Mouse (Mus musculus) lung, embryonic 15.5 days (tissue): ENCODE data around the gene Adamts1. TPM values are rescaled to one million over a fixed set of nuclear protein-coding genes. Genes with fewer than 3 reads are reported as not detected.

Source experiments
- ATAC-seq: fragments of 200-750 bp; cut with Nextera tagmentation; 2 replicates; pipeline ENCODE4 v1.8.0; 2017; ENCODE audit warnings: moderate number of reproducible peaks, borderline replicate concordance; ENCODE audit not compliant: low FRiP score, low TSS enrichment; ENCODE audit errors: extremely low read depth
- H3K27ac ChIP-seq: fragments of 300-500 bp; sonication (generic); 2 replicates; pipeline ENCODE4 v1.5.1; 2015; ENCODE audit warnings: moderate library complexity, mild to moderate bottlenecking, inconsistent platforms
- H3K27me3 ChIP-seq: fragments of 300-500 bp; sonication (generic); 2 replicates; pipeline ENCODE4 v1.6.1; 2015; ENCODE audit warnings: inconsistent platforms
- H3K36me3 ChIP-seq: fragments of 300-500 bp; sonication (generic); 2 replicates; pipeline ENCODE4 v1.6.1; 2015; ENCODE audit warnings: inconsistent platforms
- H3K4me1 ChIP-seq: fragments of 300-500 bp; sonication (generic); 2 replicates; pipeline ENCODE4 v1.6.1; 2015; ENCODE audit warnings: inconsistent platforms
- H3K4me2 ChIP-seq: fragments of 300-500 bp; sonication (generic); 2 replicates; pipeline ENCODE4 v1.6.1; 2015; ENCODE audit warnings: inconsistent platforms, mild to moderate bottlenecking, moderate library complexity
- H3K4me3 ChIP-seq: fragments of 300-500 bp; sonication (generic); 2 replicates; pipeline ENCODE4 v1.5.1; 2015; ENCODE audit warnings: mild to moderate bottlenecking, inconsistent platforms
- H3K9ac ChIP-seq: fragments of 300-500 bp; sonication (generic); 2 replicates; pipeline ENCODE4 v1.6.1; 2015; ENCODE audit warnings: inconsistent platforms
- H3K9me3 ChIP-seq: fragments of 300-500 bp; sonication (generic); 2 replicates; pipeline ENCODE4 v1.6.1; 2016; ENCODE audit warnings: inconsistent platforms
- WGBS: fragments of 180-500 bp; shearing (Covaris S2); methylation state at CpG from one replicate; pipeline ENCODE4 v1.1.7; 2015; 5-methylcytosine and 5-hydroxymethylcytosine counted together
- polyA plus RNA-seq: library from polyadenylated mRNA; unstranded; fragments of >200 nt; fragmentation: Nextera tagmentation; extraction: Ambion mirVana; gene quantifications from 2 replicates; pipeline ENCODE4 v1.2.1, GENCODE M21; 2015

The Adamts1 gene
- polyA plus RNA-seq, 1 experiment from 2014 or later, result 59.7 TPM

DNA sequence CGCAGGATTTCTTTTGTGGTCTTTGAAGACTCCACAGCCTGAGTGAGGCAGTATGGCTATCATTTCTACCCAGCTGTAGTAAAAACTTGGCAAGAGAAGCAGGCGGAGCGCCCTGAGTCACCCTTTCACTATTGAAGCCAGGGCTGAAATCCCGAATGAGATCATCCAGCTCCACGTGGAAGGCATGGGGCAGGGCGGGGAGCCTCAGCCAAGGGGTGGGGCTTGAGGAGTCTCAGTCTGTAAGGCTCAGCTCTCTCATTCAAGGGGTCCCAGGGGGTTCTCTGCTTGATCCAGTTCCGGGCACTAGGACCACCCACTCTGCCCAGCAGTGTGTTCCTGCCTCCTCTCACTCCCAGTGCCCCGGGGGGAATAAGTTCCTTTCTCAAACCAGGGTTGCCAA lies 2.2 kb downstream of the Adamts1 start:
- Histone ChIP-seq H3K4me2 (peak overlapping the region; percentile 86), H3K9me3 (no peaks in the 10 kb centered on the region), H3K36me3 (peaks cover 38% of the 10 kb centered on the region), H3K4me3 (peak overlapping the region; percentile 66), H3K9ac (peak overlapping the region; percentile 87), H3K27me3 (no peaks in the 10 kb centered on the region), H3K27ac (peak overlapping the region; percentile 98), H3K4me1 (peaks cover 26% of the 10 kb centered on the region)
- WGBS, result 1% methylated on average over 8 of the region's 8 CpGs
- ATAC-seq, result peak; percentile 81

DNA sequence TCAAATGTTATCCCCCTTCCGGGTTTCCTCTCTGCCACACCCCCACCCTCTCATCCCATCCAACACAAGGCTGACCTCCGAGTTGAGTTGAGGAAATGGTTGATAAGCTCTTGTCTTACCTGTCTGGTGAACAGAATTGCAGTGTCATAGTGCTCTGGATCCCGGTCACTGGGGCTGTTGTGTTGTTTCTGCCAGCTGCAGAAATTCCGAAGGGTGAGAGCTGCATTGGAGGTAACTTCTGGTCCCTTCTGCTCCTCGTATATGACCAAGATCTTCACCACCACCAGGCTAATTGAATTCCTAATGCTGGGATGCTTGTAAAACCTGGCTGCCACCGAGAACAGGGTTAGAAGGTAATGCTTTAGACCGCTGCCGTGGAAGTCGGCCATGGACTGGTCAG lies 2.9 kb downstream of the Adamts1 start:
- H3K27ac ChIP-seq, result no peak overlapping the region

DNA sequence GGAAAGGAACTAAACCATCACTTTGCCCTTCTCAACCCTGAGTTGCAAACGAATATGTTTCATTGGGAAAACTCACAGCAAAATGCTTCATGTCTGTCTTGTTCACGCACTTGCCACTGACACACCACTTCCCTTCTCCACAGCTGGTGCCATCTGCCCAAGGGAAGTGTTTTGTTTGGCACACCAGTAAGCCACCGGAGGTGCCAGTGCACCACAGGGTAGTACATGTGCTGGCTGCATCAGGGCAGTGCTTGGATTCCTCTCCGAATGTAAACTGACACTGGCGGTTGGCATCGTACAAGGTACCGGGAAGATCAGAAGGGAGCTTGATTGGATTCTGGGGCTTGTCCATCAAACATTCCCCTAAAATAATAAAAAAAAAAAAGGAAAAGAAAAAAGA lies 4.6 kb downstream of the Adamts1 start:
- H3K4me3 ChIP-seq, result no peak overlapping the region
- H3K9me3 ChIP-seq, result no peaks in the 10 kb centered on the region
- WGBS, result 86% methylated on average over 7 of the region's 7 CpGs
- H3K27ac ChIP-seq, result no peak overlapping the region
- H3K4me1 ChIP-seq, result peaks cover 16% of the 10 kb centered on the region
- peaks cover 53% of the 10 kb centered on the region for H3K36me3 ChIP-seq
- H3K27me3 ChIP-seq, result no peaks in the 10 kb centered on the region
- ATAC-seq, result no peak
- H3K9ac ChIP-seq, result no peak overlapping the region
- no peak overlapping the region for H3K4me2 ChIP-seq

More for the DNA sequence above, 2.9 kb downstream of the Adamts1 start:
- 0 out of 2 replicates have a peak overlapping the region, but pooled peaks have one; percentile 1 for H3K9ac ChIP-seq
- H3K36me3 ChIP-seq, result peaks cover 46% of the 10 kb centered on the region
- H3K4me2 ChIP-seq, result peak overlapping the region; percentile 86
- 24% methylated on average over 9 of the region's 9 CpGs for WGBS
- no peak for ATAC-seq
- no peaks in the 10 kb centered on the region for H3K27me3 ChIP-seq
- H3K4me3 ChIP-seq, result peak overlapping the region; percentile 66
- no peaks in the 10 kb centered on the region for H3K9me3 ChIP-seq
- peaks cover 20% of the 10 kb centered on the region for H3K4me1 ChIP-seq

DNA sequence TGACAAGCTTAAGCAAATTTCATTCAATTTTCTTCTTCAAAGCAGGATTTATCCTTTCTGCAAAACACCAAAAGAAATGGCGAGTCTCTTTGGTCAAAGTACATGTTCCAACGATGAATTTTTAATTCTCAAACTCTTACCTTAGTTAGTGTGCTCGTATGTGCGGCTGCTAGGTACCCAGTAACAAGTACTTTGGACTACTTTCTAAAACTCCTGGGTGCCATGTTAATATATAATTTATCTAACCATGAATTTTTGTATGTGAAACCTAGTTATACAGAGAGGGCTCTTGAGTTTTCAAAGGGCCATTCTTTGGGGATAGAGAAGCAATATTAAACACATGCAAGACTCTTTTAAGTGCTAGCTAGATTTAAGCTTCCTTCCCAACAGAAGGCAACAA lies 5.8 kb downstream of the Adamts1 start:
- Histone ChIP-seq H3K27ac (no peak overlapping the region), H3K4me3 (no peak overlapping the region), H3K4me1 (peaks cover 16% of the 10 kb centered on the region), H3K36me3 (peaks cover 53% of the 10 kb centered on the region), H3K9me3 (no peaks in the 10 kb centered on the region), H3K27me3 (no peaks in the 10 kb centered on the region), H3K9ac (no peak overlapping the region), H3K4me2 (no peak overlapping the region)
- no peak for ATAC-seq
- 85% methylated on average over 4 of the region's 4 CpGs for WGBS

DNA sequence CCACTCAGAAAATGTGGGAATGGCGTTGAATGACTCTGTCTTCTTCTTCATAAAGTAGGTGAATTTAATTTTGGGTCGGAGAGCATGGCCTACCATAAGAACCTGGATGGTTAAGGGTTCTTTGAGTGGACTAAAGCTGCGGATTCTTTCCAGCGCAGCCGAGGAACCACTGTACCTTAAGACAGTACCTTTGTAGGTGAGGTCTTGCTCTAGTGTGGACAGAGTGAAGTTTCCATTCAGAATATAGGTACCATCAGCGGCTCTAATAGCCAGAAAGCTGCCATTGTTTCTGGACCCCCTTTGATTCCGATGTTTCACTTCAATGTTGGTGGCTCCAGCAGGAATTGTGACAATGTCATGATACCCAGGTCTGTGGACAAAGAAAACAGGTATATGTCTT lies 7.2 kb downstream of the Adamts1 start:
- peaks cover 16% of the 10 kb centered on the region for H3K4me1 ChIP-seq
- H3K9ac ChIP-seq, result no peak overlapping the region
- no peak overlapping the region for H3K27ac ChIP-seq
- no peak overlapping the region for H3K4me3 ChIP-seq
- H3K4me2 ChIP-seq, result no peak overlapping the region
- no peaks in the 10 kb centered on the region for H3K9me3 ChIP-seq
- H3K27me3 ChIP-seq, result no peaks in the 10 kb centered on the region
- WGBS, result 95% methylated on average over 7 of the region's 7 CpGs
- ATAC-seq, result no peak
- peaks cover 53% of the 10 kb centered on the region for H3K36me3 ChIP-seq

DNA sequence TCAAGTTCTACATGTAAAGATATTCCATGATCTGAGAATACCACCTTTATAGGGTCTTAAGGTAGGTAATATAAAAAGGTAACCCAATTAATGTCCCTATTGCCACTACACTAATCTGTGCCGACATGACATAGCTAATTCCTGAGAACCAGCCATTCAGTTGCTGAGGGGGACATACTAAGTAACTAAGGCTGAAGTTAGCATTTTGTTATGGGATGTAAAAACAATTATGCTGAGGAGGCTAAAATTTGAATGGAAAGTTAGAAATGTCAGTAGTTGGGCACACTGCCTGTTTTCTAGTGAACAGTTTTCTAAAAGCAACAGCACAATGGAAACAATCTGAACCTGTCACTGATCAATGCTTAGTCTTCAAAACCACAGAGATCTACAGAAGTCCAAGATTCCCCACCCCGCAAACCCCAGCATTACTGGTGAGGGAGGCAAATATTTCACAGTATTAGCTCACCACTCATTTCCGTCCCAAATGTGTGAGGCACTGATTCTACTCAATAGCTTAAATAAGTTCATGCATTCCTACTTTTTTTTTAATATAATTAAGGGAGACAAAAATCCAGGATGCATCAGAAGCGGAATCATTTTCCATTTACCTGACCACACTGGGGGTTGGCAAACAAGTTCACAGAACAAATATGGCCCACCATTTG lies 9.6 kb downstream of the Adamts1 start:
- no peak overlapping the region for H3K4me3 ChIP-seq
- no peak overlapping the region for H3K4me2 ChIP-seq
- ATAC-seq, result no peak
- no peaks in the 10 kb centered on the region for H3K27me3 ChIP-seq
- H3K36me3 ChIP-seq, result peaks cover 39% of the 10 kb centered on the region
- no peak overlapping the region for H3K27ac ChIP-seq
- 81% methylated on average over 4 of the region's 4 CpGs for WGBS
- no peak overlapping the region for H3K9ac ChIP-seq
- H3K9me3 ChIP-seq, result no peaks in the 10 kb centered on the region
- no peaks in the 10 kb centered on the region for H3K4me1 ChIP-seq

DNA sequence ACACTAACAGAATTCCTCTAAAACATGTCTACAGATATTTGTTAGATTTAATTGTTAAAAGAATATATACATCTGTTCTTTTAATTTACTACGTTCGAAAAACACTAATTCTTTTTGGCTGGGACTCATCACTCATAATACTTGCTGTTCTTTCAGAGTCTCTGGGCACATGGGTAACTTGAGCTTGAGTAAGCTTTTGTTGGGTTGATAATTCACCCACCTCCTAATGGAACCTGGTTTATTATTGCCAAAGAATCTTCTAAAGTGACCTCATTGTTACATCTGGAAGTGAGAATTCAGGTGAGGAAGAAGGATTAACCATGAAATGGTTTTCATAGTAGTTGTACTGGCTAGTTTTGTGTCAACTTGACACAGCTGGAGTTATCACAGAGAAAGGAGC lies 21.8 kb downstream of the Adamts1 start:
- ATAC-seq, result no peak
- 77% methylated on average over 2 of the region's 2 CpGs for WGBS

DNA sequence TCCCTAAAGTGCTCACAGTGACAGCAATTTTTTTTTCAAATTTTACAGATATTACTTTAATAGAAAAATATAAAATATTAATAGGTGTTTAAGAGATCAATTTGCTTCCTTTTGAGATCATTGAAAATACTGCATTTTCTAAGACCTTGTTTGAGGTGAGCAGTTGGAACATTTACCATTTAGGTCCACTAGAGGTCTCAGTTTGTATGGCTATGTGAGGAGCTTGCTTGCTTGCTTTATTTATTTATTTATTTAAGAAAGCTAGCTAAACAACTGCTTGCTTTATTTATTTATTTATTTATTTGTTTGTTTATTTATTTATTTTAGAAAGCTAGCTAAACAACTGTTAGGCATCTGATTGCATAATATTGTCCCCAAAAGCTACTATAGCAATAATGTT lies 23.1 kb downstream of the Adamts1 start:
- Histone ChIP-seq H3K27ac (no peak overlapping the region), H3K9ac (no peak overlapping the region), H3K9me3 (no peaks in the 10 kb centered on the region), H3K4me3 (no peak overlapping the region), H3K36me3 (no peaks in the 10 kb centered on the region), H3K4me2 (no peak overlapping the region), H3K4me1 (no peaks in the 10 kb centered on the region), H3K27me3 (no peaks in the 10 kb centered on the region)
- ATAC-seq, result no peak

More for the DNA sequence above, 21.8 kb downstream of the Adamts1 start:
- H3K4me3 ChIP-seq, result no peak overlapping the region
- no peak overlapping the region for H3K4me2 ChIP-seq
- H3K36me3 ChIP-seq, result no peaks in the 10 kb centered on the region
- no peaks in the 10 kb centered on the region for H3K4me1 ChIP-seq
- no peak overlapping the region for H3K27ac ChIP-seq
- H3K9me3 ChIP-seq, result no peaks in the 10 kb centered on the region
- no peaks in the 10 kb centered on the region for H3K27me3 ChIP-seq
- H3K9ac ChIP-seq, result no peak overlapping the region

DNA sequence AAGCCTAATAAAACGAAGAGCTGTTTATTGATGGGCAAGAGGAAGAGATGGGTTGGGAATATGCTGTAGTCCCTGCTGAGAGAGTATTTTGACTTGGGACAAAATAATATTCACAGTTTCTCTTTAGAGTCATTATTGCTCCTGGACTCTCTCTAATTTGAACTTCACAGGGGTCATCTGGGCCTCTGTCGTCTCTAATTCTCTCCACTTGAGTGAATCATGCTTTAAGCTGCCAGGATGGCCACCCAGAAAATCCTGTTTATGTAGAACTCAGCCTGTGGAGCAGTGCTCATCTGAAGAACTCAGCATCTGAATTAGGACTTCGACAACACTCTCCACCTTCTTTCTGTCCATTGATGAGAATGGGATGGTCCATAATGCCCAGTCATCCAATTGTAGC lies 30.6 kb downstream of the Adamts1 start:
- H3K4me3 ChIP-seq, result no peak overlapping the region
- H3K9ac ChIP-seq, result no peak overlapping the region
- H3K27me3 ChIP-seq, result no peaks in the 10 kb centered on the region
- H3K27ac ChIP-seq, result no peak overlapping the region
- H3K36me3 ChIP-seq, result no peaks in the 10 kb centered on the region
- H3K4me2 ChIP-seq, result no peak overlapping the region
- 59% methylated on average over 3 of the region's 3 CpGs for whole genome bisulfite sequencing
- ATAC-seq, result no peak
- no peaks in the 10 kb centered on the region for H3K9me3 ChIP-seq
- H3K4me1 ChIP-seq, result no peaks in the 10 kb centered on the region

DNA sequence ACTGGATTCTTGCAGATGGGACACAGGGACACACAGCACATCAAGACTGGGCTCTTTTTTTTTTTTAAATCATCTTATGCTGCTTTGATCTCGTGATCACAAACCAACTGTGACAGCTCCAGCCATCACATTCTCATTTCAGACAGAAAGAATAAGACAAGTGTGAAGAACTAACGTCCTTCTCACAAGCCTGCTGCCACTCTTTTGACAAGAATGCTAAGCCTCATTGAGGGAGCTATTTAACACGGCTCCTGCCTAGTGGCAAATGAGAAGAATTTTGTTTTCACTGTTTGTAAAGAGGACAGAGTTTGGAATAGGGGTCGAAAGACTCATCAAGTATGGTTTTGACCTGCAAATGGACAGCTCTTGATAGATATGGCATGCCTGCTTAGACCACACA lies 35.6 kb downstream of the Adamts1 start:
- no peaks in the 10 kb centered on the region for H3K36me3 ChIP-seq
- H3K4me1 ChIP-seq, result 0 out of 2 replicates have a peak, but pooled peaks cover 4% of the 10 kb centered on the region
- H3K27me3 ChIP-seq, result no peaks in the 10 kb centered on the region
- H3K9me3 ChIP-seq, result no peaks in the 10 kb centered on the region
- H3K9ac ChIP-seq, result no peak overlapping the region
- H3K4me2 ChIP-seq, result no peak overlapping the region
- WGBS, result 22% methylated on average over 4 of the region's 4 CpGs
- ATAC-seq, result no peak
- no peak overlapping the region for H3K27ac ChIP-seq
- no peak overlapping the region for H3K4me3 ChIP-seq

DNA sequence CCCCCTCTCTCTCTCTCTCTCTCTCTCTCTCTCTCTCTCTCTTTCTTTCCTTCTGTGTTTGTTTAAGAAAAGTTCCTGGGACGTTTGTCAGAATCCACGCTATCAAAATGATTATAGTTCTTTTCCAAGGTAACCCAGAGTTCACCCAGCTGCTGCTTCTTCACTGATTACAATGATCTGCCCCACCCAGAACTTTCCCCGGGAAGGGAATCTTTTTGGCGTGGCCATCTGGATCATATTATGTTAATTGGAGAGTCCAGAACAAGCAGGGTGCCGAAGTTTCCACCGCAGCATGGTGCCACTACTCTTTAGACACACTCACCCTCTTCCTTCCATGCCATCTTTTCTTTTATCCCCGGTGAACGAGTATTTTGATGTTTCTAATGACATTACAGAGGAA lies 37.2 kb downstream of the Adamts1 start:
- Histone ChIP-seq H3K27me3 (no peaks in the 10 kb centered on the region), H3K27ac (no peak overlapping the region), H3K36me3 (no peaks in the 10 kb centered on the region), H3K4me1 (0 out of 2 replicates have a peak, but pooled peaks cover 4% of the 10 kb centered on the region), H3K4me3 (no peak overlapping the region), H3K9ac (no peak overlapping the region), H3K9me3 (no peaks in the 10 kb centered on the region), H3K4me2 (no peak overlapping the region)
- WGBS, result 36% methylated on average over 8 of the region's 8 CpGs
- ATAC-seq, result no peak

DNA sequence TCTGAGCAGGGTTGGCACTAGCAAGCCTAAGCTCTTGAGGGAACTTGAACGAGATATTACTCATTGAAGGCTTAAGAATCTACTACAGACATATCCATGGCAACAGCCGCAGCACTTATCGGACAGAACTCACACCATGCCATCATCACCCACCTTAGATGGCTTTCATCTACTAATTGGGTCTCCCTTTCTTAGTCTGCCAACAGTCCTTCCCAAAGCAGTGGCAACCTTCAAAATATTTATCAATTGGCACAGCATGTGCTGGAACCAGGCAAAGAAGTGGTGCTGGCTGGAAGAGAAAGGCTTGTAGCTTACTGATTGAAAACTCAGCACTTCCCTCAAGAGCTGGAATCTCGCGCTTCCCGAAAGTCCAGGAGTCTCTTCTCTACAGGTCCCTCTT lies 37.7 kb downstream of the Adamts1 start:
- Histone ChIP-seq H3K9ac (no peak overlapping the region), H3K4me1 (0 out of 2 replicates have a peak, but pooled peaks cover 4% of the 10 kb centered on the region), H3K4me3 (no peak overlapping the region), H3K9me3 (no peaks in the 10 kb centered on the region), H3K27me3 (no peaks in the 10 kb centered on the region), H3K4me2 (no peak overlapping the region), H3K36me3 (no peaks in the 10 kb centered on the region), H3K27ac (no peak overlapping the region)
- 72% methylated on average over 6 of the region's 6 CpGs for WGBS
- no peak for ATAC-seq
